Mouse (Mus musculus): Measurements from ENCODE around the gene Teddm3. TPM values are rescaled to one million over a fixed set of nuclear protein-coding genes. Genes with fewer than 3 reads are reported as not detected.
"Not testable (repeated sequence)": the region's sequence is repeated elsewhere in the genome, so short reads cannot be mapped to it uniquely, and the experiment has no call there.

The Teddm3 gene
- total RNA-seq (2021) = 1 to 10 TPM; 1.2 TPM

- intact Hi-C loops (cut with DNase I); DNase-seq (ENCODE audit: low spot score in 2 of 2): not testable (repeated sequence)
Measured at GRCm38 (mm10) chr16:21153900-21154299, at the start of gene Teddm3. Gene Teddm3, minus strand, starts transcription at chr16:21154000.

GRCm38 (mm10) chr16:21202731-21203130, 48.9 kb upstream of the Teddm3 start:
- intact Hi-C loops (cut with DNase I) = loop anchor here (5.0 kb wide), 1 partner anchor 210 kb away; no protein-coding TSS in a partner anchor
- DNase-seq (ENCODE audit: low spot score in 2 of 2) = no peak

GRCm38 (mm10) chr16:21199426-21199825, 45.6 kb upstream of the Teddm3 start:
- intact Hi-C loops (cut with DNase I) = loop anchor here (10.0 kb wide), 1 partner anchor 695 kb away; no protein-coding TSS in a partner anchor
- DNase-seq (ENCODE audit: low spot score in 2 of 2) = no peak

- intact Hi-C loops (cut with DNase I) = loop anchor here (10.0 kb wide), 1 partner anchor 694 kb away; no protein-coding TSS in a partner anchor
- no peak for DNase-seq (ENCODE audit: low spot score in 2 of 2)
Measured at GRCm38 (mm10) chr16:21198529-21198928, 44.7 kb upstream of the Teddm3 start.

GRCm38 (mm10) chr16:21198006-21198405, 44.2 kb upstream of the Teddm3 start:
- DNase-seq (ENCODE audit: low spot score in 2 of 2) = no peak
- intact Hi-C loops (cut with DNase I) = loop anchor here (10.0 kb wide), 1 partner anchor 693 kb away; no protein-coding TSS in a partner anchor

GRCm38 (mm10) chr16:21197542-21197941, 43.7 kb upstream of the Teddm3 start:
- DNase-seq (ENCODE audit: low spot score in 2 of 2) = no peak
- intact Hi-C loops (cut with DNase I) = loop anchor here (10.0 kb wide), 1 partner anchor 693 kb away; no protein-coding TSS in a partner anchor

GRCm38 (mm10) chr16:21196576-21196975, 42.8 kb upstream of the Teddm3 start:
- DNase-seq (ENCODE audit: low spot score in 2 of 2) = no peak
- intact Hi-C loops (cut with DNase I) = loop anchor here (10.0 kb wide), 1 partner anchor 692 kb away; no protein-coding TSS in a partner anchor

- no peak for DNase-seq (ENCODE audit: low spot score in 2 of 2)
- intact Hi-C loops (cut with DNase I) = loop anchor here (10.0 kb wide), 1 partner anchor 691 kb away; no protein-coding TSS in a partner anchor
Measured at GRCm38 (mm10) chr16:21195260-21195866, 41.6 kb upstream of the Teddm3 start.

GRCm38 (mm10) chr16:21194182-21194581, 40.4 kb upstream of the Teddm3 start:
- DNase-seq (ENCODE audit: low spot score in 2 of 2) = no peak
- intact Hi-C loops (cut with DNase I) = loop anchor here (5.0 to 10.0 kb wide), 2 partner anchors 282 to 689 kb away; no protein-coding TSS in a partner anchor

GRCm38 (mm10) chr16:21192509-21193354, 38.9 kb upstream of the Teddm3 start:
- DNase-seq (ENCODE audit: low spot score in 2 of 2) = peak; percentile 69 to 90
- intact Hi-C loops (cut with DNase I) = loop anchor here (1.0 to 10.0 kb wide), 3 partner anchors 280 to 688 kb away; partner anchors contain the start of genes Clcn2 and Polr2h

- intact Hi-C loops (cut with DNase I) = loop anchor here (5.0 to 10.0 kb wide), 2 partner anchors 279 to 687 kb away; no protein-coding TSS in a partner anchor
Measured at GRCm38 (mm10) chr16:21191569-21191968, 37.8 kb upstream of the Teddm3 start.

GRCm38 (mm10) chr16:21188345-21188744, 34.5 kb upstream of the Teddm3 start:
- intact Hi-C loops (cut with DNase I) = loop anchor here (5.0 kb wide), 1 partner anchor 456 kb away; the partner anchor contains the start of genes Chrd and Thpo
- peak in 1 of 2 experiments; percentile 48 for DNase-seq (ENCODE audit: low spot score in 2 of 2)

More at GRCm38 (mm10) chr16:21191569-21191968, 37.8 kb upstream of the Teddm3 start:
- DNase-seq (ENCODE audit: low spot score in 2 of 2) = no peak

GRCm38 (mm10) chr16:21187568-21187967, 33.8 kb upstream of the Teddm3 start:
- intact Hi-C loops (cut with DNase I) = loop anchor here (5.0 kb wide), 1 partner anchor 455 kb away; the partner anchor contains the start of genes Chrd and Thpo
- peak in 1 of 2 experiments; percentile 70 for DNase-seq (ENCODE audit: low spot score in 2 of 2)

- no peak for DNase-seq (ENCODE audit: low spot score in 2 of 2)
- intact Hi-C loops (cut with DNase I) = loop anchor here (5.0 kb wide), 2 partner anchors 452 to 487 kb away; partner anchors contain the start of genes Chrd and Thpo
Measured at GRCm38 (mm10) chr16:21184697-21185096, 30.9 kb upstream of the Teddm3 start.

GRCm38 (mm10) chr16:21182108-21182507, 28.3 kb upstream of the Teddm3 start:
- intact Hi-C loops (cut with DNase I) = loop anchor here (1.0 to 5.0 kb wide), 3 partner anchors 14 to 485 kb away; no protein-coding TSS in a partner anchor
- DNase-seq (ENCODE audit: low spot score in 2 of 2) = peak; percentile 51 to 94

GRCm38 (mm10) chr16:21175236-21175635, 21.4 kb upstream of the Teddm3 start:
- no peak for DNase-seq (ENCODE audit: low spot score in 2 of 2)
- intact Hi-C loops (cut with DNase I) = no loop called here

GRCm38 (mm10) chr16:21168730-21169129, 14.9 kb upstream of the Teddm3 start:
- peak in 1 of 2 experiments; percentile 87 for DNase-seq (ENCODE audit: low spot score in 2 of 2)
- intact Hi-C loops (cut with DNase I) = loop anchor here (1.0 to 10.0 kb wide), 4 partner anchors 14 to 452 kb away; partner anchors contain the start of genes Clcn2 and Polr2h

GRCm38 (mm10) chr16:21165343-21166220, 11.8 kb upstream of the Teddm3 start:
- DNase-seq (ENCODE audit: low spot score in 2 of 2) = not testable (repeated sequence)
- intact Hi-C loops (cut with DNase I) = loop anchor here (10.0 kb wide), 1 partner anchor 91 kb away; no protein-coding TSS in a partner anchor
